ENCODE assay signal across 9 mouse cellular contexts in the genomic region with DNA sequence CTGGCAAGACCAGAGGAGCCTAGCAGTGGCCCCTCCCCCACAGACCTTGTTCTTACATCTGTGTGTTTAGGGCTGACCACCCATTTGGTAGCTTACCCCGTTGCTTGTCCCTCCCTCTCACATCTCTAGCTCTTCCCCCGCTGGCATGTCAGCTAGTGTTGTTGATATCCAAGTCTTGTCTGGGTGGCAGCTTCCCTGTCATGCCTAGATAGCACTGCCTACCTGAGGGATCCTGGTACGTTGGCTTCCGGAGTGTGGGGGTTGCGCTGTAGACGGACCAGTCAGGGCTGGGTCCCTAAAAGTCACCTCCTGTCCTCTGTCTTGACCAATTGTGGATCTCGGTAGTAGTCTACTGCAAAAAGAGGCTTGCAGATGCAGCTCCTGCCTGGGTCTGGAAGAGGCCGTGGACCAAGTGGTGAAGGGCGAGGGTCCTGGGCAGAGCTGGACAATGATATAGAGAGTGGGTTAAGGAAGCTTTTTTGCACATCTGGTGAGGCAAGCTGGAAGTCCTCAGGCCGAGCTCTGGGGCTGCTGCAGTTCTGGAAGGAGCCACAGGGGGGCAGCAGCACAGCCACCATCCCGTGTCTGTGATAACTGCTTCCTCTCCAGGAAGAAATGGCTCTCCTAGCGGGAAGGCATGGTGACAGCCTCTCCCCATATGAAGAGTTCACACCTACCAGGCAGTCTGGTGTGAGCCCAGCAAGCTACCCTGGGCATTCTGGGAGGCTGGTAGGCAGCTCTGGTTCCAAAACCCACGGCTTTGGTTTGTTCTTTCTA. TPM values are rescaled to one million over a fixed set of nuclear protein-coding genes. Genes with fewer than 3 reads are reported as not detected.
A peak's percentile ranks its signal among the peaks of the same experiment; 100 is the strongest.
DNase-seq lines count a peak whose midpoint lies in the region; ATAC-seq and TF ChIP-seq lines count a peak whose summit lies in the region.
"Had no signal": no experiment of that assay in that cellular context is flagged by ENCODE, and none has a peak within 500 bp of the region (broad histone marks: within the 10 kb centered on the region; RNA-seq: fewer than 3 reads in every experiment).

No protein-coding gene starts in this region.

- WGBS in cerebellum, adult 2 months = 45% methylated on average over 13 of the region's 13 CpGs
- WGBS in hindbrain, postnatal 0 days = 59% methylated on average over 13 of the region's 13 CpGs
- WGBS in neural tube, embryonic 13.5 days = 59% methylated on average over 13 of the region's 13 CpGs

- no peak overlapping the region for H3K27ac ChIP-seq in testis, adult 2 months (ENCODE audit: control insufficient read depth, insufficient read depth, low read depth, low read length)
- no peak overlapping the region for H3K27ac ChIP-seq in cerebellum, adult 2 months (ENCODE audit: insufficient read depth, low read length)
- H3K27ac ChIP-seq in hindbrain, postnatal 0 days = 0 out of 2 replicates have a peak overlapping the region, but pooled peaks have one; percentile 2
- peak overlapping the region; percentile 46 for H3K27ac ChIP-seq in neural tube, embryonic 13.5 days (replicated peaks)
- H3K27ac ChIP-seq: embryonic facial prominence, embryonic 15.5 days had no signal

- H3K4me3 ChIP-seq in testis, adult 2 months (ENCODE audit: control insufficient read depth, low read depth, low read length) = no peak overlapping the region
- no peak overlapping the region for H3K4me3 ChIP-seq in cerebellum, adult 2 months (replicated peaks; ENCODE audit: insufficient read depth, low read depth, low read length)
- H3K4me3 ChIP-seq in hindbrain, postnatal 0 days (ENCODE audit: low read length) = no peak overlapping the region
- H3K4me3 ChIP-seq in neural tube, embryonic 13.5 days = no peak overlapping the region
- H3K4me3 ChIP-seq: embryonic facial prominence, embryonic 15.5 days had no signal

- peaks cover 1% of the 10 kb centered on the region; the same call in 1 of the 2 replicates for H3K36me3 ChIP-seq in testis, adult 2 months (ENCODE audit: control insufficient read depth, insufficient read depth, low read length)
- H3K36me3 ChIP-seq in hindbrain, postnatal 0 days (ENCODE audit: insufficient read depth, low read length) = peaks cover 62% of the 10 kb centered on the region; the same call in 1 of the 2 replicates
- peaks cover 87% of the 10 kb centered on the region for H3K36me3 ChIP-seq in neural tube, embryonic 13.5 days

- TF ChIP-seq POLR2A in testis, adult 2 months (IDR thresholded peaks at IDR 0.05; ENCODE audit: control insufficient read depth, low read depth, low read length) = no peak
- TF ChIP-seq POLR2A in cerebellum, adult 2 months (IDR thresholded peaks at IDR 0.05; ENCODE audit: borderline replicate concordance, insufficient read depth, low read length) = no peak

- no peaks in the 10 kb centered on the region for H3K9me3 ChIP-seq in hindbrain, postnatal 0 days (ENCODE audit: low read length)
- H3K9me3 ChIP-seq in neural tube, embryonic 13.5 days = no peaks in the 10 kb centered on the region
- H3K9me3 ChIP-seq: embryonic facial prominence, embryonic 15.5 days had no signal

- ATAC-seq in frontal cortex, adult (ENCODE audit: low TSS enrichment) = peak; percentile 55
- peak; percentile 24; the same call in 1 of the 2 replicates for ATAC-seq in hindbrain, postnatal 0 days
- ATAC-seq in neural tube, embryonic 13.5 days (ENCODE audit: low read depth) = no peak

- TF ChIP-seq CTCF in testis, adult 2 months (IDR thresholded peaks at IDR 0.05; ENCODE audit: control insufficient read depth, insufficient read depth, insufficient replicate concordance, low read depth, low read length) = peak; percentile 84
- peak; percentile 83 for TF ChIP-seq CTCF in cerebellum, adult 2 months (IDR thresholded peaks at IDR 0.05; ENCODE audit: borderline replicate concordance, insufficient read depth, low read depth, low read length)
- TF ChIP-seq CTCF in hindbrain, postnatal 0 days (IDR thresholded peaks at IDR 0.05; ENCODE audit: low read depth) = peak; percentile 95

- no peak overlapping the region for H3K4me2 ChIP-seq in hindbrain, postnatal 0 days (ENCODE audit: low read depth, low read length)
- no peak overlapping the region for H3K4me2 ChIP-seq in neural tube, embryonic 13.5 days
- H3K4me2 ChIP-seq: embryonic facial prominence, embryonic 15.5 days had no signal

- no peak overlapping the region for H3K9ac ChIP-seq in hindbrain, postnatal 0 days (replicated peaks; ENCODE audit: low read length)
- H3K9ac ChIP-seq in neural tube, embryonic 13.5 days = no peak overlapping the region; the same call in 1 of the 2 replicates
- H3K9ac ChIP-seq: embryonic facial prominence, embryonic 15.5 days had no signal

- no peaks in the 10 kb centered on the region for H3K4me1 ChIP-seq in testis, adult 2 months (ENCODE audit: control insufficient read depth, insufficient read depth, low read length)
- H3K4me1 ChIP-seq in cerebellum, adult 2 months (ENCODE audit: control insufficient read depth, insufficient read depth, low read length) = peaks cover 51% of the 10 kb centered on the region
- peaks cover 7% of the 10 kb centered on the region; the same call in 1 of the 2 replicates for H3K4me1 ChIP-seq in hindbrain, postnatal 0 days (ENCODE audit: insufficient read depth, low read length)
- peaks cover 40% of the 10 kb centered on the region for H3K4me1 ChIP-seq in neural tube, embryonic 13.5 days (replicated peaks)

- DNase-seq in testis, postnatal 14 days (ENCODE audit: low spot score) = no peak
- DNase-seq in cerebellum, adult 2 months = peak; percentile 71 to 82
- peak; percentile 82 for DNase-seq in hindbrain, postnatal 0 days (ENCODE audit: low spot score)
- peak; percentile 78 for DNase-seq in liver
- DNase-seq in testis, postnatal 10 days (ENCODE audit: low spot score) = peak; percentile 89

- no peaks in the 10 kb centered on the region for H3K27me3 ChIP-seq in testis, adult 2 months (ENCODE audit: control insufficient read depth, insufficient read depth, low read length)
- no peaks in the 10 kb centered on the region for H3K27me3 ChIP-seq in cerebellum, adult 2 months (ENCODE audit: control insufficient read depth, insufficient read depth, low read length)
- no peaks in the 10 kb centered on the region for H3K27me3 ChIP-seq in hindbrain, postnatal 0 days (ENCODE audit: insufficient read depth, low read length)
- no peaks in the 10 kb centered on the region for H3K27me3 ChIP-seq in neural tube, embryonic 13.5 days
- H3K27me3 ChIP-seq: embryonic facial prominence, embryonic 15.5 days had no signal

RNA-seq across cellular contexts. Expression of a gene that starts 19.0 kb away (rescaled TPM):
- 26.9 and 32.1 TPM in 2 replicates for polyA plus RNA-seq in testis, adult 2 months (2012; rRNA removed)
- 2.1 and 2.5 TPM in 2 replicates for polyA plus RNA-seq in cerebellum, adult 2 months (2012; rRNA removed)
- 2.8 and 12.3 TPM in 2 replicates for total RNA-seq in hindbrain, postnatal 0 days (2014; rRNA removed)
- 17.2 and 20.6 TPM in 2 replicates for polyA plus RNA-seq in hindbrain, postnatal 0 days (2015; fragmentation: Nextera tagmentation; extraction: Ambion mirVana)
- polyA plus RNA-seq in neural tube, embryonic 13.5 days (2015; fragmentation: Nextera tagmentation; extraction: Ambion mirVana) = 20.1 and 21.5 TPM in 2 replicates

Comparison
In these comparisons a context has a peak if more than half of its experiments do, and no peak if none do; other contexts are left out.
1. H3K27ac ChIP-seq: peak in hindbrain, postnatal 0 days (single experiment) and neural tube, embryonic 13.5 days (single experiment); none in testis, adult 2 months (single experiment) and cerebellum, adult 2 months (single experiment).
2. Peak in every context shown above with its lines, with median percentiles within 50 percentile points of each other: CTCF ChIP-seq.